Mouse (Mus musculus) common myeloid progenitor, adult 5-6 weeks (primary cell): ENCODE results near the gene Tmem106c. TPM values are rescaled to one million over a fixed set of nuclear protein-coding genes. Genes with fewer than 3 reads are reported as not detected.

Source experiments
- ATAC-seq: replicated peaks from 2 replicates; pipeline ENCODE4 v1.8.0; 2016; ENCODE audit warnings: low read depth, mild to moderate bottlenecking, moderate TSS enrichment, inconsistent platforms; ENCODE audit not compliant: poor library complexity, severe bottlenecking
- total RNA-seq: library from RNA; stranded (forward); fragments of 200-1000, 187-1606 nt; gene quantifications from 2 replicates; pipeline ENCODE4 v1.2.3, GENCODE M21; 2017

Tmem106c gene
- total RNA-seq, 1 experiment from 2014 or later = 26.4 TPM

GRCm38 (mm10) chr15:97952137-97952888 lies 11.7 kb upstream of the Tmem106c start:
- peak; percentile 76 for ATAC-seq

- no peak for ATAC-seq
Measured at GRCm38 (mm10) chr15:97952889-97953189, 11.2 kb upstream of the Tmem106c start.

GRCm38 (mm10) chr15:97954671-97955070 lies 9.3 kb upstream of the Tmem106c start:
- no peak for ATAC-seq

- ATAC-seq = no peak
Measured at GRCm38 (mm10) chr15:97955286-97955685, 8.7 kb upstream of the Tmem106c start.

- ATAC-seq = no peak
Measured at GRCm38 (mm10) chr15:97955742-97956141, 8.3 kb upstream of the Tmem106c start.

GRCm38 (mm10) chr15:97956416-97956815 lies 7.6 kb upstream of the Tmem106c start:
- ATAC-seq = no peak

GRCm38 (mm10) chr15:97963329-97963988 lies 541 bp upstream of the Tmem106c start:
- peak; percentile 10; the same call in 1 of the 2 replicates for ATAC-seq

GRCm38 (mm10) chr15:97964836-97965187 lies 812 bp downstream of the Tmem106c start:
- no peak for ATAC-seq

GRCm38 (mm10) chr15:97965311-97966045 lies 1.5 kb downstream of the Tmem106c start:
- ATAC-seq = no peak

- peak; percentile 71 for ATAC-seq
Measured at GRCm38 (mm10) chr15:97970299-97970698, 6.3 kb downstream of the Tmem106c start.

GRCm38 (mm10) chr15:97972580-97972979 lies 8.6 kb downstream of the Tmem106c start:
- no peak for ATAC-seq

GRCm38 (mm10) chr15:97973248-97974005 lies 9.4 kb downstream of the Tmem106c start:
- ATAC-seq = no peak

- no peak for ATAC-seq
Measured at GRCm38 (mm10) chr15:97981560-97981959, 17.6 kb downstream of the Tmem106c start.

GRCm38 (mm10) chr15:97989544-97989943 lies 25.5 kb downstream of the Tmem106c start:
- no peak for ATAC-seq

GRCm38 (mm10) chr15:97990124-97990523 lies 26.1 kb downstream of the Tmem106c start:
- no peak for ATAC-seq

- no peak for ATAC-seq
Measured at GRCm38 (mm10) chr15:97990721-97991120, 26.7 kb downstream of the Tmem106c start.

- ATAC-seq = no peak
Measured at GRCm38 (mm10) chr15:97991285-97991895, 27.4 kb downstream of the Tmem106c start.

- ATAC-seq = peak; percentile 28
Measured at GRCm38 (mm10) chr15:97992027-97992711, 28.2 kb downstream of the Tmem106c start.

GRCm38 (mm10) chr15:97992712-97993286 lies 28.8 kb downstream of the Tmem106c start:
- ATAC-seq = peak; percentile 96
